Mouse (Mus musculus) liver, adult 2 months (tissue): ENCODE measurements at regions not wholly inside any gene's neighbourhood (a gene's known extent, or its start where the extent isn't known, plus 50 kb on each side); places are given as distances from the start of the nearest gene placed in this dataset.

Experiments used
- CTCF ChIP-seq: fragments of 200-500 bp; IDR thresholded peaks from 2 replicates; pipeline ENCODE4 v1.5.1; 2011; ENCODE audit warnings: low read depth, low read length, control low read depth
- POLR2A ChIP-seq: fragments of 200-500 bp; IDR thresholded peaks from 2 replicates; pipeline ENCODE4 v1.6.1; 2011; ENCODE audit warnings: low read length, control low read depth; ENCODE audit not compliant: insufficient read depth; ENCODE audit errors: extremely low read depth

GRCm38 (mm10) chr2:137409611-137410010, 293.2 kb upstream of the Jag1 start:
- TF ChIP-seq POLR2A (no peak), CTCF (no peak)
